9 mouse cellular contexts compared by ENCODE assay signal in the genomic region with DNA sequence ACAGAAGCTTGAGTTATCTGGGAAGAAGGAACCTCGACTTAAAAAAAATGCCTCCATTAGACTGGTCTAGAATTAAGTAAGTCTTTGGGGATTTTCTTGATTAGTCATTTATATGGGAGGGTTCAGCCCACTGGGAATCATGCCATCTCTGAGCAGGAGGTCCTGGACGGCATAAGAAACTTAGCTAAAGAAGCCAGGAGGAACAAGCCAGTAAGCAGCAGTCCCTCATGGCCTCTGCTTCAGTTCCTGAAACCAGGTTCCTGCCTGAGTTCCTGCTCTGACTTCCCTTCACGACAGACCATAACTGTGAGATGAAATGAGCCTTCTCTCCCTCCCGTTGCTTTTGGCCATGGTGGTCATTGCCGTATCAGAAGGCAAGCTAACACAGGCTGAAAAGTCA. TPM values are rescaled to one million over a fixed set of nuclear protein-coding genes. Genes with fewer than 3 reads are reported as not detected.
DNase-seq lines count a peak whose midpoint lies in the region; TF ChIP-seq lines count a peak whose summit lies in the region.
"Had no signal": no experiment of that assay in that cellular context is flagged by ENCODE, and none has a peak within 500 bp of the region (broad histone marks: within the 10 kb centered on the region; RNA-seq: fewer than 3 reads in every experiment).

No protein-coding gene starts in this region.

- no peaks in the 10 kb centered on the region for H3K27me3 ChIP-seq in myocyte (ENCODE audit: control insufficient read depth, insufficient read depth, insufficient read length)
- no peaks in the 10 kb centered on the region for H3K27me3 ChIP-seq in midbrain, embryonic 10.5 days (ENCODE audit: low read depth, poor library complexity, severe bottlenecking)
- H3K27me3 ChIP-seq: hindbrain, embryonic 12.5 days had no signal

- DNase-seq in adrenal gland, postnatal 14 days = peak; percentile 7
- no peak for DNase-seq in adrenal gland, postnatal 4 days (ENCODE audit: low spot score in 2 of 2)
- peak; percentile 29 to 32 for DNase-seq in lung, adult 18-20 months
- no peak for DNase-seq in lung, adult 2 months
- DNase-seq in heart, postnatal 14 days = peak; percentile 21 to 22
- DNase-seq in left cerebral cortex, adult 8-10 months (ENCODE audit: low spot score in 2 of 2) = no peak
- DNase-seq in midbrain, embryonic 10.5 days (ENCODE audit: low spot score) = no peak

- no peaks in the 10 kb centered on the region for H3K79me2 ChIP-seq in myocyte (ENCODE audit: control insufficient read depth, insufficient read depth)

- intact Hi-C loops in heart, postnatal 14 days (cut with DNase I) = no loop called here

- no peak overlapping the region for H3K27ac ChIP-seq in midbrain, embryonic 10.5 days (replicated peaks)
- H3K27ac ChIP-seq: hindbrain, embryonic 12.5 days had no signal

- no peak for TF ChIP-seq POLR2A in lung, adult 2 months (IDR thresholded peaks at IDR 0.05; ENCODE audit: borderline replicate concordance, extremely low read depth, low read depth, low read length)
- TF ChIP-seq POLR2A in myocyte (IDR thresholded peaks at IDR 0.05; ENCODE audit: insufficient read length, low read depth) = no peak

- no peaks in the 10 kb centered on the region for H3K9me3 ChIP-seq in midbrain, embryonic 10.5 days (replicated peaks)
- H3K9me3 ChIP-seq: hindbrain, embryonic 12.5 days had no signal

- H3K4me1 ChIP-seq in lung, adult 2 months (ENCODE audit: control insufficient read depth, insufficient read depth, low read length) = no peaks in the 10 kb centered on the region
- H3K4me1 ChIP-seq in midbrain, embryonic 10.5 days = no peaks in the 10 kb centered on the region

- 33% methylated on average over 5 of the region's 5 CpGs for WGBS in lung, adult 2 months
- 70% methylated on average over 5 of the region's 5 CpGs for WGBS in midbrain, embryonic 10.5 days

- H3K4me2 ChIP-seq in myocyte (ENCODE audit: low read depth) = peak overlapping the region; percentile 36
- H3K4me2 ChIP-seq: hindbrain, embryonic 12.5 days had no signal

- H3ac ChIP-seq in myocyte (ENCODE audit: control insufficient read depth, insufficient read length) = no peak overlapping the region

- TF ChIP-seq CTCF in lung, adult 2 months (IDR thresholded peaks at IDR 0.05; ENCODE audit: insufficient read depth, low read length) = no peak

- H3K4me3 ChIP-seq in lung, adult 2 months (replicated peaks; ENCODE audit: extremely low read depth, low read depth, low read length) = no peak overlapping the region
- no peak overlapping the region for H3K4me3 ChIP-seq in myocyte
- H3K4me3 ChIP-seq in midbrain, embryonic 10.5 days = no peak overlapping the region
- H3K4me3 ChIP-seq: hindbrain, embryonic 12.5 days had no signal

- H3K36me3 ChIP-seq in myocyte (ENCODE audit: control insufficient read depth, insufficient read depth) = no peaks in the 10 kb centered on the region
- no peaks in the 10 kb centered on the region for H3K36me3 ChIP-seq in midbrain, embryonic 10.5 days
- H3K36me3 ChIP-seq: hindbrain, embryonic 12.5 days had no signal

TF ChIP-seq in myocyte, 11 proteins besides CTCF, POLR2A, EP300 and RAD21:
- TF ChIP-seq TCF3 (IDR thresholded peaks at IDR 0.05; ENCODE audit: insufficient read length, low read depth) = no peak
- no peak for TF ChIP-seq SRF (IDR thresholded peaks at IDR 0.05; ENCODE audit: control insufficient read depth, insufficient read length, low read depth)
- no peak for TF ChIP-seq MYOG (IDR thresholded peaks at IDR 0.05; ENCODE audit: control insufficient read depth in 1 of 3, insufficient read depth in 1 of 3, insufficient read length in 2 of 3, low read depth in 2 of 3)
- no peak for TF ChIP-seq MAX (IDR thresholded peaks at IDR 0.05; ENCODE audit: low read depth)
- no peak for TF ChIP-seq TCF12 (IDR thresholded peaks at IDR 0.05; ENCODE audit: insufficient read depth, poor library complexity, severe bottlenecking)
- TF ChIP-seq CEBPB (IDR thresholded peaks at IDR 0.05; ENCODE audit: insufficient read depth, poor library complexity, severe bottlenecking) = no peak
- no peak for TF ChIP-seq POLR2AphosphoS2 (IDR thresholded peaks at IDR 0.05; ENCODE audit: insufficient read length, low read depth)
- TF ChIP-seq REST (IDR thresholded peaks at IDR 0.05; ENCODE audit: insufficient read depth, insufficient read length) = no peak
- no peak for TF ChIP-seq USF1 (IDR thresholded peaks at IDR 0.05; ENCODE audit: low read depth)
- no peak for TF ChIP-seq E2F4 (IDR thresholded peaks at IDR 0.05; ENCODE audit: insufficient read depth)
- no peak for TF ChIP-seq MYOD1 (IDR thresholded peaks at IDR 0.05; ENCODE audit: control insufficient read depth in 1 of 3, insufficient read length in 2 of 3, low read depth in 2 of 3)

RNA-seq across cellular contexts. Expression of a gene that starts 29.6 kb away (rescaled TPM):
- not detected in 2 replicates for total RNA-seq in adrenal gland, postnatal 14 days (2021)
- 1 to 10 TPM in 1 of 2 experiments, not detected in 1; 2.3 TPM for total RNA-seq in adrenal gland, postnatal 4 days (2021)
- not detected in 2 replicates for polyA plus RNA-seq in lung, adult 2 months (2012; rRNA removed)
- not detected for total RNA-seq in heart, postnatal 14 days (2021)
- 0.02 TPM for polyA plus RNA-seq in myocyte (2012; fragmentation: generic; extraction: Trizol)
- not detected for total RNA-seq in left cerebral cortex, adult 8-10 months (2022)
- not detected in 2 replicates for polyA plus RNA-seq in midbrain, embryonic 10.5 days (2016; fragmentation: Nextera tagmentation; extraction: Ambion mirVana)
- polyA plus RNA-seq: hindbrain, embryonic 12.5 days had no signal

Comparison
In these comparisons a context has a peak if more than half of its experiments do, and no peak if none do; other contexts are left out.
1. DNase-seq: peak in adrenal gland, postnatal 14 days (single experiment), lung, adult 18-20 months (2 of 2) and heart, postnatal 14 days (2 of 2); none in adrenal gland, postnatal 4 days (0 of 2), lung, adult 2 months (single experiment), left cerebral cortex, adult 8-10 months (0 of 2) and midbrain, embryonic 10.5 days (single experiment).